Mouse (Mus musculus): ENCODE measurements around the gene Pcgf6. TPM values are rescaled to one million over a fixed set of nuclear protein-coding genes. Genes with fewer than 3 reads are reported as not detected.

The Pcgf6 gene
- polyA plus RNA-seq (2015; fragmentation: Illumina TruSeq; extraction: RNeasy Lipid Tissue Mini Kit (QIAGEN cat#74804); ENCODE audit: low read depth, low replicate concordance): 18.7 TPM

GRCm38 (mm10) chr19:47050271-47051032 lies at the start of gene Pcgf6:
Gene Pcgf6 (minus strand): TSS chr19:47050906.

GRCm38 (mm10) chr19:47090550-47091156 lies 39.9 kb upstream of the Pcgf6 start, which contains the start of the genes Usmg5 and Pdcd11:
Gene Usmg5 (minus strand): TSS chr19:47090647.
Gene Pdcd11 (plus strand): TSS chr19:47090768.

GRCm38 (mm10) chr19:47067096-47067882 lies 16.6 kb upstream of the Pcgf6 start, which contains the start of gene Taf5:
Gene Taf5 (plus strand): TSS chr19:47067746.

GRCm38 (mm10) chr19:47014447-47015381 lies 36.0 kb downstream of the Pcgf6 start, which contains the start of the genes Ina and Nt5c2:
Gene Ina (plus strand): TSS chr19:47014698.
Gene Nt5c2 (minus strand): TSS chr19:47015153.

Other genes starting within 250 kb of the Pcgf6 start
- gene Ina, start 36.2 kb downstream of the Pcgf6 start, polyA plus RNA-seq (2015; fragmentation: Illumina TruSeq; extraction: RNeasy Lipid Tissue Mini Kit (QIAGEN cat#74804); ENCODE audit: low read depth, low replicate concordance): 143 TPM
- 56.7 TPM for gene Nt5c2, start 35.8 kb downstream of the Pcgf6 start, polyA plus RNA-seq (2015; fragmentation: Illumina TruSeq; extraction: RNeasy Lipid Tissue Mini Kit (QIAGEN cat#74804); ENCODE audit: low read depth, low replicate concordance)
- 4.7 TPM for gene Taf5, start 16.8 kb upstream of the Pcgf6 start, polyA plus RNA-seq (2015; fragmentation: Illumina TruSeq; extraction: RNeasy Lipid Tissue Mini Kit (QIAGEN cat#74804); ENCODE audit: low read depth, low replicate concordance)
- gene Usmg5, start 39.7 kb upstream of the Pcgf6 start, polyA plus RNA-seq (2015; fragmentation: Illumina TruSeq; extraction: RNeasy Lipid Tissue Mini Kit (QIAGEN cat#74804); ENCODE audit: low read depth, low replicate concordance): 1,882 TPM
- 8.5 TPM for gene Pdcd11, start 39.9 kb upstream of the Pcgf6 start, polyA plus RNA-seq (2015; fragmentation: Illumina TruSeq; extraction: RNeasy Lipid Tissue Mini Kit (QIAGEN cat#74804); ENCODE audit: low read depth, low replicate concordance)
- gene Calhm2, start 87.4 kb upstream of the Pcgf6 start, polyA plus RNA-seq (2015; fragmentation: Illumina TruSeq; extraction: RNeasy Lipid Tissue Mini Kit (QIAGEN cat#74804); ENCODE audit: low read depth, low replicate concordance): 3.9 TPM
- gene Calhm1, start 93.3 kb upstream of the Pcgf6 start, polyA plus RNA-seq (2015; fragmentation: Illumina TruSeq; extraction: RNeasy Lipid Tissue Mini Kit (QIAGEN cat#74804); ENCODE audit: low read depth, low replicate concordance): not detected
- not detected for gene Calhm3, start 106.9 kb upstream of the Pcgf6 start, polyA plus RNA-seq (2015; fragmentation: Illumina TruSeq; extraction: RNeasy Lipid Tissue Mini Kit (QIAGEN cat#74804); ENCODE audit: low read depth, low replicate concordance)
- 106 TPM for gene Neurl1a, start 127.9 kb upstream of the Pcgf6 start, polyA plus RNA-seq (2015; fragmentation: Illumina TruSeq; extraction: RNeasy Lipid Tissue Mini Kit (QIAGEN cat#74804); ENCODE audit: low read depth, low replicate concordance)